Mouse (Mus musculus): ENCODE data around the gene Gm20715.

- TF ChIP-seq POLR2A (IDR thresholded peaks at IDR 0.05; ENCODE audit: insufficient read depth, low read depth, low read length) (no peak), CTCF (IDR thresholded peaks at IDR 0.05) (no peak), EP300 (IDR thresholded peaks at IDR 0.05; ENCODE audit: insufficient read depth, low read depth, low read length) (no peak)
Observed at GRCm38 (mm10) chr7:6456399-6456798, 46.3 kb downstream of the Gm20715 start.

Data from heart, adult 2 months (tissue).